Mouse (Mus musculus) ovary, postnatal 14 days (tissue): ENCODE measurements around the gene Pltp.

Experiments
- DNase-seq: peaks from one replicate; pipeline ENCODE4 v3.0.0; 2022; ENCODE audit warnings: low spot score

The Pltp gene

DNA sequence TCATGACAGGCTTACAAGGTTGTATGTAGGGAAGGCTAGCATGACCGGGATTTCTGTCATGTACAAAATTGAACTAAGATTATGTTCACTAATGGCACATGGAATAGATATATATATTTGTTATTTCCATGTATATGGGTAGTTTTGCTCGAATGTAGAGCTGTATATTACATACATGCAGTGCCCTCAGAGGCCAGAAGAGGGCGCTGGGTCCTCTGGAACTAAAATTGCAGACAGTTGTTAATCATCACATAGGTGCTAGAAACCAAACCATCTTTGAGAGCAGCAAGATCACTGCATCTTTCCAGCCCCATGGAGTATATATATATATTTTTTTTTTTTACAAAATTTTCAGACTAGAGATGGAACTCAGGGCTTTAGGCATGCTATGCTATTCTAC lies 11.7 kb downstream of the Pltp start:
- no peak for DNase-seq

- no peak for DNase-seq
These were observed 22.3 kb downstream of the Pltp start for GRCm38 (mm10) chr2:164835164-164835563.

DNA sequence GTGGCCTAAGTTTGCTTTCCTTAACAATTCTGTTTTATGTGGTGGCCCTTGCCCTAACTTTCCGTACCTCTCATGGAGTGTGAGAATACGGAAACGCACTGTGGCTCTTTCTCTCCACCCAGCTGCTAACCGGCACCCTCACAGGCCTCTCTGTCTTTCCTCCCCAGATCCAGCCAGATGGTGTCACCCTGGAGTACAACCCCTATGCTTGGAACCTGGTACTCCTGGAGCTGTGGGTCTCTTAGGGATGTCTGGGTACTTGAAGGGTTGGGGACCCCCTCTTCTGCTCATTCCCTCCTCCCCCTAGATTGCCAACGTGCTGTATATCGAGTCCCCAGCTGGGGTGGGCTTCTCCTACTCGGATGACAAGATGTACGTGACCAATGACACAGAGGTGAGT lies 23.0 kb downstream of the Pltp start:
- DNase-seq = no peak

GRCm38 (mm10) chr2:164833314-164833959 lies 24.1 kb downstream of the Pltp start, which contains the start of gene Neurl2:
TSS of gene Neurl2 (minus strand) at chr2:164833456.
- DNase-seq = peak; percentile 87

DNA sequence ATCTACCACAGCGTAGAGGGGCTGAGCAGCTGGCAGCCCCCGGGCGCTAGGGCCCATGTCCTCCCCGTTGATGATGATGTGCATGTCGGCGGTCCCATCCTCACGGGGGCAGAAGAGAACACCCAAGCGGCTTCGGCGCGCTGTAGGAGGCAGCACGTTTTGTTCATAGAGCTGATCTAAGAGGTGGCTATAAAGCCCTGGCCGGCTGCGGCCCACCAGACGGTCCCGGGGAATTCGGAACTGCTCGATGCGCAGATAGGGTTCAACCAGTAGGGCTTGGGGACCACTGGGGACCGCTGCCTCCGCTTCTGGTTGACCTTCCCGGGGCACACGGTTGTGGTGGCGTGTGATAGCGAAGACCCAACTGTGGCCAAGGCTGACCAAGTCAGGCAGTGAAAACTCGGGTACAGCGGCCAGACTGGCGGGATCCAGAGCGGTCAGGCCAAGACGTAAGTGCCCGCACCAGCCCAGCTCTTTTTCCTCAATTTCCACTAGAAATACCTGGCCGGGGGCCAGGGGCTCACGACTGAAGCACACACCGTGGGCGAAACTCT lies 24.7 kb downstream of the Pltp start, which contains the start of gene Ctsa:
TSS of gene Ctsa (plus strand) at position 126 of the 554 bp plus-strand sequence.
- DNase-seq = peak; percentile 66

- DNase-seq = no peak
These were observed 25.3 kb downstream of the Pltp start for GRCm38 (mm10) chr2:164832032-164832747.

DNA sequence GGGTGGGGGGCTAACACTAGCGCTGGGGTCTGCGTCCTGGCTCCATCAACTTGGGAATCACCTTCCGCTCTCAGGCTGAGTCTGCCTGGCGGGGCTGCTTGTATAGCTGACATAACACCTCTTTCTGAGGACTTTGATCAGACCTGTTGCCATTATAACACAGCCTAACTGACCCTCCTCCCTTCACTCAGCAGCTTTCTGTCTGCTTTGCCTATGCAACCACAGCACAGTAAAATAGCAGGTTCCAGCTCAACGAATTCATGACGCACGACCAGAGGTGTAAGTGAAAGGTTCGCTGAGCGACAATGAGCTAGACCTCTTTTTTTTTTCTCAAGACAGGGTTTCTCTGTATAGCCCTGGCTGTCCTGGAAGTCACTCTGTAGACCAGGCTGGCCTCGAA lies 26.5 kb downstream of the Pltp start:
- DNase-seq = no peak

GRCm38 (mm10) chr2:164829090-164829489 lies 28.4 kb downstream of the Pltp start:
- no peak for DNase-seq

GRCm38 (mm10) chr2:164828437-164828836 lies 29.1 kb downstream of the Pltp start, which contains the start of gene Spata25:
TSS of gene Spata25 (minus strand) at chr2:164828537.
- DNase-seq = no peak

GRCm38 (mm10) chr2:164827146-164827850 lies 30.2 kb downstream of the Pltp start:
- no peak for DNase-seq

DNA sequence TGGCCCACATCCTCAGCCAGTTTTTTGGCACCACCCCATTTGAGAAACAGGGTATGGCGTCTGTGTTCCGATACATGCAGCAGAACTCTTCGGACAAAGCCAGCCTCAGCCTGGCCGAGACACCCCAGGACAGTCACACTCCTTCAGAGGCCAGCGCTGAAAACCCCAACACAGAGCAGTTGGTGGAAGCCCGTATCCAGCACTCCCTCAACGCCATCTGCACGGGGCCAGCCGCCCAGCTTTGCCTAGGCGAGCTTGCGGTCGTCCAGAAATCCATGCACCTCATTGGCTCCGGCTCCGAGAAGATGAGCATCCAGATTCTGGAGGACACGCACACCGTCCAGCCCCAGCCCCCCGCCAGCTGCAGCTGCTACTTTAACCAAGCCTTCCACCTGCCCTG lies 32.0 kb downstream of the Pltp start:
- no peak for DNase-seq

DNA sequence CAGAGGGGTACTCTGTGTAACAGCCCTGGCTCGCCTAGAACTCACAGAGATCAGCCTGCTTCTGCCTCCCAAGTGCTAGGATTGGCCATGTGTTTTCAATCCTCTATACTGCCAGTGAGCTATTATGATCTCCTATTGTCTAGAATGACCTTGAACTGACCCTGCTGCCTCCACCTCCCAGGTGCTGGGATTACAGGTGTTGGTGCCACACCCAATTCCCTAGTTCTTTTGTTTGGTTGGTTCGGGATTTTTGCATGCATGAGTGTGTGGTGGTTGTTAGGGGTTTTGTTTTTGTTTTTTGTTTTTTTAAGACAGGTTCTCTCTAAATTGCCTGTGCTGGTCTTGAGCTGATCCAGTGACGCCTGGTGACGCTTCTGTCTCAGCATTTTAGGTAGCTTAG lies 33.5 kb downstream of the Pltp start:
- no peak for DNase-seq

- no peak for DNase-seq
These were observed 34.3 kb downstream of the Pltp start for GRCm38 (mm10) chr2:164823181-164823585.

DNA sequence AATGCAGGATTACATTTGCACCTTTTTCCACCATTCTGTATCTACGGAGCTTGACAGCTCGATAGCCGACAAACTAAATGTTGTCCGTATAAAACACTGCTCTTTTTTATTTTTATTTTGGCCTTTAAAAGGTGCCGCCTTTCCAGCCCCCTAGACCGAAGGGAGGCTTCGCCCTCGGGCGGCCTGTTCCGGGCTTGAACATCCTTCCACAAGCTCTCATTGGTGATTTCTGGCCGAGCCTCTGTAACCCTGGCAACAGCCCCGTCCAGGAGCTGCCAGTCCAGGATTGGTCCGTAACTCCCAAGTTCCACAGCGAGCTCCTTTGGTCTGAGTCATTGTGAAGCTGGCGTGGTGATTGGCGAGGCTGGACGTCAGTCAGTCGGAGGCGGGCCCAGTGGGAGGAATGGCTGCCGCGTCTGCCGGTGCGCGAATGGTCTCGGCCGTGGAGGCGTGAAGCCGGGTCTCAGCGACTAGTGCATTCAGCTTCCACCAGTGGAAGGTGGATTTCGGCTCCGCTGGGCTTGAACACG lies 34.8 kb downstream of the Pltp start, which contains the start of gene Zswim1:
TSS of gene Zswim1 (plus strand) at position 51 of the 530 bp plus-strand sequence.
- peak; percentile 100 for DNase-seq

- no peak for DNase-seq
These were observed 36.5 kb downstream of the Pltp start for GRCm38 (mm10) chr2:164821060-164821459.

- no peak for DNase-seq
These were observed 39.8 kb downstream of the Pltp start for GRCm38 (mm10) chr2:164817703-164818102.

- DNase-seq = no peak
These were observed 40.3 kb downstream of the Pltp start for GRCm38 (mm10) chr2:164817206-164817605.

- no peak for DNase-seq
These were observed 41.7 kb downstream of the Pltp start for GRCm38 (mm10) chr2:164815821-164816220.

- no peak for DNase-seq
These were observed 42.2 kb downstream of the Pltp start for GRCm38 (mm10) chr2:164815348-164815747.

GRCm38 (mm10) chr2:164813557-164813956 lies 44.0 kb downstream of the Pltp start:
- DNase-seq = no peak

DNA sequence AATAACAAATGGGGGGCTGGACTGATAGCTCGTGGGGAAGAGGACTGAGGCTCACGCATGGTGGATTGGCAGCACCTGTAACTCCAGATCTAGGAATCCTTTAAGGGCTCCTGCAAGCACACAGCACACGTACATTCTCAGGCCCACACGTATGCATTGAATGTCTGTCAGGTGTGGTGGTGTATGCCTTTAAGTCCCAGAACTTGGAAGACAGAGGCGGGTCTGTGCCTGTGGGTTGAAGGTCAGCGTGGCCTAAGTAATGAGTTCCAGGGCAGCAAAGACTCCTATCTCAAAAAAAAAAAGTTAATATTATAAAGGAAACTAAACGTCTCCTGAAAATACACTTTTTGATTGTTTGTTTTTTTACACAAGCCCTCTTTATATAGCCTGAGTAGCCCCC lies 50.9 kb downstream of the Pltp start:
- DNase-seq = no peak

DNA sequence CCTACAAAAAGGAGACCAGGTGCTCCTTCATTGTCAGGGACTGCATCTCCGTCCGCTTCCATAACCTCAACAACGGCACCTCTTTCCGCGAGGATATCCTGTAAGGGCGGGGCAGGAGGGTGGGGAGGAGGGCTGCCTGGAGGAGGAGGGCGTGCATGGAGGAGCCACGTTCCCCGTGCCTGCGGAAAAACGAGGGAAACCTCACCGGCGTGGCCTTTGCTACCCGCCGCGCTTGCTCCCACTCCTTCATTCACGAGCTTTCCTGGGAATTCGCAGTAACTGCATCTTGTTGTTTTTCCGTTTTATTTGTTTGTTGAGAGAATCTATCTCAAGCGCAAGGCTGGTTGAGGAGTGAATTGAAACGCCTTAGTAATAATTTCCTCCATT lies 52.2 kb downstream of the Pltp start:
- DNase-seq = no peak
